Mouse (Mus musculus) thymus, adult 2 months (tissue): ENCODE measurements around the gene Nrn1l.

Experiments
- CTCF ChIP-seq: fragments of 200-500 bp; IDR thresholded peaks from 2 replicates; pipeline ENCODE4 v1.5.1; 2012; ENCODE audit warnings: mild to moderate bottlenecking, control low read depth, low read length, moderate library complexity, borderline replicate concordance; ENCODE audit not compliant: control insufficient read depth, poor library complexity, insufficient read depth; ENCODE audit errors: extremely low read depth
- POLR2A ChIP-seq: fragments of 200-500 bp; IDR thresholded peaks from 2 replicates; pipeline ENCODE4 v1.6.1; 2012; ENCODE audit warnings: mild to moderate bottlenecking, low read length, control low read depth, moderate library complexity; ENCODE audit not compliant: control insufficient read depth, poor library complexity, insufficient read depth; ENCODE audit errors: extremely low read depth

- TF ChIP-seq CTCF = no peak
- no peak for TF ChIP-seq POLR2A
Observed at GRCm38 (mm10) chr8:105874301-105874700, 19.1 kb upstream of the Nrn1l start.
